Mouse (Mus musculus) neural tube, embryonic 15.5 days (tissue): ENCODE results near the gene Tmc4. TPM values are rescaled to one million over a fixed set of nuclear protein-coding genes. Genes with fewer than 3 reads are reported as not detected.

Experiments
- ATAC-seq: fragments of 200-750 bp; cut with Nextera tagmentation; 2 replicates; pipeline ENCODE4 v1.8.0; 2017; ENCODE audit warnings: mild to moderate bottlenecking, moderate TSS enrichment, moderate library complexity; ENCODE audit not compliant: low FRiP score
- H3K27ac ChIP-seq: fragments of 300-500 bp; sonication (generic); replicated peaks from 2 replicates; pipeline ENCODE4 v1.5.1; 2015; ENCODE audit warnings: mild to moderate bottlenecking, inconsistent platforms
- H3K27me3 ChIP-seq: fragments of 300-500 bp; sonication (generic); replicated peaks from 2 replicates; pipeline ENCODE4 v1.6.1; 2015; ENCODE audit warnings: inconsistent platforms
- H3K36me3 ChIP-seq: fragments of 300-500 bp; sonication (generic); 2 replicates; pipeline ENCODE4 v1.6.1; 2015; ENCODE audit warnings: inconsistent platforms
- H3K4me1 ChIP-seq: fragments of 300-500 bp; sonication (generic); 2 replicates; pipeline ENCODE4 v1.6.1; 2015; ENCODE audit warnings: inconsistent platforms
- H3K4me2 ChIP-seq: fragments of 300-500 bp; sonication (generic); 2 replicates; pipeline ENCODE4 v1.6.1; 2015; ENCODE audit warnings: inconsistent platforms, mild to moderate bottlenecking, moderate library complexity
- H3K4me3 ChIP-seq: fragments of 300-500 bp; sonication (generic); replicated peaks from 2 replicates; pipeline ENCODE4 v1.5.1; 2015; ENCODE audit warnings: mild to moderate bottlenecking, inconsistent platforms
- H3K9ac ChIP-seq: fragments of 300-500 bp; sonication (generic); replicated peaks from 2 replicates; pipeline ENCODE4 v1.6.1; 2015; ENCODE audit warnings: mild to moderate bottlenecking, inconsistent platforms
- H3K9me3 ChIP-seq: fragments of 300-500 bp; sonication (generic); replicated peaks from 2 replicates; pipeline ENCODE4 v1.6.1; 2016; ENCODE audit warnings: inconsistent platforms
- WGBS: fragments of 180-500 bp; shearing (Covaris S2); methylation state at CpG from one replicate; pipeline ENCODE4 v1.1.7; 2015; ENCODE audit warnings: mixed read lengths; 5-methylcytosine and 5-hydroxymethylcytosine counted together
- microRNA-seq: library from miRNA; unstranded; fragments of <30 nt; microRNA quantifications from one replicate; pipeline ENCODE4, GENCODE M21; 2017
- polyA plus RNA-seq: library from polyadenylated mRNA; unstranded; fragments of >200 nt; fragmentation: Nextera tagmentation; extraction: Ambion mirVana; gene quantifications from 2 replicates; pipeline ENCODE4 v1.2.1, GENCODE M21; 2015

The Tmc4 gene
- polyA plus RNA-seq, 1 experiment from 2014 or later: 5.6 TPM

DNA sequence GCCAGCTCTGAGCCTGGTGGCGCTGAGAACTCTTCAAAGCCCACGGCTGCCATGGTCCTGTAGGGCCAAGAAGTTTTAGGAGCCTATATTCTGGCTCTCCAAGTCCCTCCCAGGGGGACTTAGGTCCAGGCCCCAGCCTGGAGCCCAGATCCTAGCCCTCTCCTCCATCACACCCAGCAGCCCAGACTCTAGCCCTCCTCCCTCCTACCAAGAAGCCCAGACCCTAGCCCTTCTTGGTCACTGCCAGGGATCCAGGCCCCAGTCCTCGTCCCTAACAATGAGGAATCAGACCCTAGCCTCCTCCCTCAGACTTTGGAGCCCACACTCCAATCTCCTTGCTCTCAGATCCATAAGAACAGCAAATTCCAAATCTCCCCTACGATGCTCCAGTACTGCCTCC lies 48.3 kb downstream of the Tmc4 start:
- 28% methylated on average over 4 of the region's 4 CpGs for WGBS
- H3K27ac ChIP-seq: peak overlapping the region; percentile 92
- peak; percentile 51 for ATAC-seq
- no peaks in the 10 kb centered on the region for H3K27me3 ChIP-seq
- peak overlapping the region; percentile 74 for H3K4me3 ChIP-seq
- peak overlapping the region; percentile 99 for H3K4me2 ChIP-seq
- peak overlapping the region; percentile 79 for H3K9ac ChIP-seq
- H3K4me1 ChIP-seq: peaks cover 34% of the 10 kb centered on the region
- H3K9me3 ChIP-seq: no peaks in the 10 kb centered on the region
- H3K36me3 ChIP-seq: peaks cover 36% of the 10 kb centered on the region

DNA sequence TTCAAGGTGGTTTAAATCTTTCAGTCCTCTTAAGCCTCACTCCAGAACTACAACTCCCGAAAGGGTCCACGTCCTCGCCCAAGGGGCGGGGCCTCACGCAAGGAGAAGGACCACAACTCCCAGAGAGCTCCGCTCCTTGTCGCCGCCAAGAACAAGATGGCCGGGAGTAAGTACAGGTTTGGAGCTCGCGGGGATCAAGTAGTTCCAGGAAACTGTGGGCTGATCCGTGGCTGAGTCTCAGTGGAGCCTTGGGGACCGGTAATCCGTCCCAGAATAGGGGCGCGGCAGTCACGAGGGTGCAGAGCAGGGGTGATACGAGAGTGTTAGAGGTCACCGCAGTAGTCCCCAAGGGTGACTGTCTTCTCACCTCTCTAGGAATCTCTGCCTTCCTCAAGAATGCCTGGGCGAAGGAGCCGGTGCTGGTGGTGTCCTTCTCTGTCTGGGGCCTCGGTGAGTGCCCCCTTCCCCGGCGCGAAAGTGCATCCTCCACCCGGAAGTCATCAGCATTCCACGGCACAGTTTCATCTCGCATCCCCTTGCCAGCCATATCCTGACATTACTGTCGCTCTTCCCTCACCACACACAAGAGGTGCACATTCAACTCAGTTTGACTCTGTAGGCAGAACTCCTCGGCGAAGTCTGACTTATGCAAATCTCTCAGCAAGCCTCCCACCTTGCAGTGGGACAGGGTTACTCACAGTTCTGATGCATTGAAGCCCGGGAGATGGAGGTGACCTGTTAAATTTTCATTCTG lies 59.9 kb downstream of the Tmc4 start, which contains the start of gene Ndufa3:
Gene Ndufa3, plus strand, starts transcription at position 132 of the 754 bp plus-strand sequence.
- peak within 1 kb of the TSS; percentile 69 for H3K9ac ChIP-seq
- H3K27ac ChIP-seq: peak within 1 kb of the TSS; percentile 83
- H3K4me1 ChIP-seq: peaks cover 19% of the 10 kb centered on the region
- no peaks in the 10 kb centered on the region; the same call in 1 of the 2 replicates for H3K27me3 ChIP-seq
- peak within 1 kb of the TSS; percentile 84 for H3K4me2 ChIP-seq
- H3K9me3 ChIP-seq: no peaks in the 10 kb centered on the region
- WGBS: 1% methylated on average over 32 of the region's 32 CpGs
- peak within 1 kb of the TSS; percentile 64 for H3K4me3 ChIP-seq
- peaks cover 24% of the 10 kb centered on the region for H3K36me3 ChIP-seq
- peak; percentile 96 for ATAC-seq

DNA sequence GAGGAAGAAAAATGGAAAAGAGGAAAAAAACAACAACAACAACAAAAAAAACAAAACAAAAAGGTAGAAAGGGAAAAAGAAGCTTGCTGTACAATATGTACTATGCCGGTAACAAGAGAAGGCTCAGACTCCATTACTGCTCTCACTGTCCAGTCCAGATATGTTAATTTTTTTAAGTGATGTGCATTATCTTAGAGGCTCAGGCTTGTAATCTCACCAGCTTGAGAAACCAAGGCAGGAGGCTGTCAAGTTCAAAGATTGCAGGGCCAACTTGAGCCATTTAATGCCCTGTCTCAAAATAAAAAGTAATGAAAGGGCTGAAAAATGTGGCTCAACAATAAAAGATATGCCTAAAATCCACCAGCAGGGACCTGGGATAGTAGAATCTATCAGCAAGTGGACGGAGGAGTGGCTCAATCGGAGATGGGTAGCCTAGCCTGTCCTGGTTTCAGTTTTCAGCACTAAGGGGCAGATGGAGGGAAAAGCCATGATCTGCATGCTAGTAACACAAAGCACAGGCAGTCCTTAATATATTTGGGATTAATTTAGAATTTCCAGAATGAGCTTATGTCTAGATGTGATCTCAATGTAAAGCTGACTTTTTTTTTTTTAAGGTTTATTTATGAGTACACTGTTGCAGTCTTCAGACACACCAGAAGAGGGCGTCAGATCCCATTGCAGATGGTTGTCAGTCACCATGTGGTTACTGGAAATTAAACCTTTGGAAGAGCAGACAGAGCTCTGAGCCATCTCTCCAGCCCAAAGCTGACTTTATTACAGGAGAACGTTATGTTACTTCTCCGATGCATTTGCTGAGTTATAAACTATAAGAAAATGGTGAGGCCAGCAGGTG lies 60.7 kb downstream of the Tmc4 start:
- ATAC-seq: peak; percentile 63
- Histone ChIP-seq H3K4me2 (peak overlapping the region; percentile 84), H3K36me3 (peaks cover 18% of the 10 kb centered on the region), H3K4me3 (peak overlapping the region; percentile 64), H3K4me1 (peaks cover 19% of the 10 kb centered on the region), H3K9ac (no peak overlapping the region), H3K27ac (peak overlapping the region; percentile 64; the same call in 1 of the 2 replicates), H3K27me3 (no peaks in the 10 kb centered on the region; the same call in 1 of the 2 replicates), H3K9me3 (no peaks in the 10 kb centered on the region)
- WGBS: 43% methylated on average over 6 of the region's 6 CpGs

DNA sequence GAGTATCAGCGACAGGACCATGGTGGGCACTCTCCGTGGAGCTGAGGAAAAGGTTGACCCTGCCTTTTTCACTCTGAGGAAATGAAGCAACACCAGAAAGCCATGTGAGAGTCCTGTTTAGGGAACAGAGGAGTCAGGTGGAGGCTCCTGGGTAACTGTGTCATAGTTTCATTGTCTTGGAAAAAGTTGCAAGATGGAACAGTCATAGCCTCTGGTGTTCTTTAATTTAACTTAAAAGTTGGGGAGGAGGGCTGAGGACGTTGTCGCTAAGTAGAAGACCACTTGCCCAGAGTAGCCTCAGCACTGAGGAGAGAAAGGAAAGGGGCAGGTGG lies 61.3 kb downstream of the Tmc4 start, which contains the start of gene Oscar:
Gene Oscar, minus strand, starts transcription at position 101 of the 332 bp plus-strand sequence.
- peak within 1 kb of the TSS; percentile 64; the same call in 1 of the 2 replicates for H3K27ac ChIP-seq
- H3K36me3 ChIP-seq: peaks cover 18% of the 10 kb centered on the region
- no peak within 1 kb of the TSS for H3K9ac ChIP-seq
- peak within 1 kb of the TSS; percentile 84 for H3K4me2 ChIP-seq
- H3K4me3 ChIP-seq: peak within 1 kb of the TSS; percentile 64
- H3K9me3 ChIP-seq: no peaks in the 10 kb centered on the region
- H3K4me1 ChIP-seq: peaks cover 19% of the 10 kb centered on the region
- no peak for ATAC-seq
- WGBS: 87% methylated on average over 4 of the region's 4 CpGs
- no peaks in the 10 kb centered on the region; the same call in 1 of the 2 replicates for H3K27me3 ChIP-seq

Small RNAs within 50 kb of the gene (microRNA-seq; reads per million reads assigned to microRNA genes)
- 2.1 reads per million, percentile 6 among the genes with 10 or more reads in this experiment for gene Mir3572

Other genes starting within 250 kb of the Tmc4 start
- gene Tarm1, start 174.9 kb downstream of the Tmc4 start, polyA plus RNA-seq: 0.13 and 0.15 TPM in 2 replicates
- 0.38 and 0.84 TPM in 2 replicates for gene Oscar, start 61.4 kb downstream of the Tmc4 start, polyA plus RNA-seq
- gene Ndufa3, start 60.2 kb downstream of the Tmc4 start, polyA plus RNA-seq: 535 and 605 TPM in 2 replicates
- gene Tfpt, start 47.6 kb downstream of the Tmc4 start, polyA plus RNA-seq: 34.6 and 39.7 TPM in 2 replicates
- 85.9 and 93.1 TPM in 2 replicates for gene Prpf31, start 47.6 kb downstream of the Tmc4 start, polyA plus RNA-seq
- gene Cnot3, start 32.3 kb downstream of the Tmc4 start, polyA plus RNA-seq: 36.4 and 43.0 TPM in 2 replicates
- gene Leng1, start 11.7 kb downstream of the Tmc4 start, polyA plus RNA-seq: 15.3 and 16.3 TPM in 2 replicates
- gene Tsen34, start 15.3 kb upstream of the Tmc4 start, polyA plus RNA-seq: 285 and 295 TPM in 2 replicates
- gene Mboat7, start 16.0 kb upstream of the Tmc4 start, polyA plus RNA-seq: 105 and 110 TPM in 2 replicates
- 710 and 932 TPM in 2 replicates for gene Rps9, start 26.4 kb upstream of the Tmc4 start, polyA plus RNA-seq
- 0.51 and 0.83 TPM in 2 replicates for gene Pirb, start 42.8 kb upstream of the Tmc4 start, polyA plus RNA-seq
- gene Gm15448, start 148.1 kb upstream of the Tmc4 start, polyA plus RNA-seq: not detected in 2 replicates
- gene Pira2, start 167.5 kb upstream of the Tmc4 start, polyA plus RNA-seq: 0.29 TPM in 1 of 2 replicates, not detected in the other
- gene Gm14548, start 220.6 kb upstream of the Tmc4 start, polyA plus RNA-seq: 0.09 TPM in 1 of 2 replicates, not detected in the other
- 0.32 TPM in 1 of 2 replicates, not detected in the other for gene Lilra6, start 237.9 kb upstream of the Tmc4 start, polyA plus RNA-seq